Mouse (Mus musculus) c-Kit-positive CD71-positive TER-119-positive erythroid progenitor cells, embryonic 14.5 days (primary cell): ENCODE results near the gene Topbp1.

Source experiments
- DNase-seq: peaks from one replicate; pipeline ENCODE4 v3.0.0-alpha.2; 2013; ENCODE audit warnings: low spot score

The Topbp1 gene

DNA sequence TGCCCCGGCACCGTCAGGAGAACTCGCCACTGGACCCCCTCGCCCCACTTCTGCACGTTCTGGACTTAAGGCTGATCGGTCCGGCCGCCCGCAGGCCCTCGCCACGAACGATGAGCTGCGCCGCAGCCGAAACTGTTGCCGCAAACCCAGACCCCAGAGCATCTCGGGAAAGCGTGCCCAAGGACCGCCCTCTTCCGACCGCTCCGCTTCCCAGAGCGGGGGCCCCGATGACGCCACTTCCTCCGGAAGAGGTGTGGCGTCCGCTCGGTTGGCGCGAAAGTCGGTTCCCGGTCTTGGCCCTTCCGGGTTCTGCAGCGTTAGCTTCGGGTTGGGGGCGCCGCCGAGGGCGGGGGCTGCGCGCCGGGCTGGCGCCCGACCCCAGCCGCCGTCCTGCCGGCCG is at the start of gene Topbp1, which contains the start of gene 1300017J02Rik:
TSS of gene Topbp1 (plus strand) at position 289 of the 400 bp plus-strand sequence.
TSS of gene 1300017J02Rik (minus strand) at position 156 of the 400 bp plus-strand sequence.
- peak; percentile 91 for DNase-seq

DNA sequence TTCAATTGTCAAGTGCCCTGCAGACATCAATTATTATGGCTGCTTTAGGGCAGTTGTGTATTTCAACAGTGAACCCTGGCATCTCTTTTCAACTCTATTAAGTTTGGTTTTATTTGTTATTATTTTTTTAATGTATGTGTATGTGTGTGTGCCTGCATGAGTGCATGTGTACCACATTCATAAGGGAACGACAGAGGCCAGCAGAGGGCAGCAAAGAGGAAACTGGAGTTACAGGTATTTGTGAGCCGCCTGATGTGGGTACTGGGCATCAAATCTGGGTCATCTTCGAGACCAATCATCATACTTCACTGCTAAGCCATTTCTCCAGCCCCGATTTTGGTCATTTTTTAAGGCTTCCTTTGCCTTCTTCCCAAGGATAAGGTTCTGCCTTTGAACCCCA is 39.2 kb upstream of the Topbp1 start:
- DNase-seq = no peak

DNA sequence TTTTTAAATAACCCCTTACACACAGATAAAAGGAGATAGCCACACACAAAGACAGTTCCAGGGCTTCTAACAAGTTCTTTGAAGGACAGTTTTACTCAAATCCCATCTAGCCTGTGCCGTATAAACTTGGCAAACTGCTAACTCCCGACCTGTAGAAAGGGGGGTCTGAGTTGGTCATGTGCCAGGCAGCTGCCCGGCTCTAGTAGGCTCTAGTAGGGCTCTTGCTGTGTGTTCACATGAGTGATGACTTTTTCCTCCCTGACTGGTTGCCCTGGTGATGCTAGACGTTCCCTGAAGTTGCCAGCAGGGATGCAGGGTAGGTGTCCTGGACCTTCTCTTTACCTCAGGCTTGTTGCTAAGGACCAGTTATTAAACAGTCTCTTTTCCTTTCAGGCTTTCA is 33.9 kb upstream of the Topbp1 start:
- no peak for DNase-seq

DNA sequence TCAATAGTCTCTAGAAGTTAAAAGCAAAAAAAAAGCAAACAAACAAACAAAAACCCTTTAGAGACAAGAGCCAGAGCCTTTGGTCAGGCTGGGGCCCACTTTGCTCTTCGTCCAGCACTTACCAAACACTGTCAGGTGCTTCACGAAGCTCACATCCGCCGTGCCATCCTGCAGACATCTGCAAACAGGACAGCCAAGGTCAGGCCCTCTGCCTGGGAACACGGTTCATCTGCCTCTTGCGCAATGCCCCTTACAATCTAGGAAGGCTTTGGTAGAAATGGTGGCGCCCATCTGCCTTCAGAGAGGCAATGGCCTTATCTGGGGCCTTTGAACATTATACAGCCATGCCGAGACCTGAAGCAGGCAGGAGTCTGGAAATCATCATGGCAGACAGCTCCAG is 30.2 kb upstream of the Topbp1 start:
- DNase-seq = no peak

DNA sequence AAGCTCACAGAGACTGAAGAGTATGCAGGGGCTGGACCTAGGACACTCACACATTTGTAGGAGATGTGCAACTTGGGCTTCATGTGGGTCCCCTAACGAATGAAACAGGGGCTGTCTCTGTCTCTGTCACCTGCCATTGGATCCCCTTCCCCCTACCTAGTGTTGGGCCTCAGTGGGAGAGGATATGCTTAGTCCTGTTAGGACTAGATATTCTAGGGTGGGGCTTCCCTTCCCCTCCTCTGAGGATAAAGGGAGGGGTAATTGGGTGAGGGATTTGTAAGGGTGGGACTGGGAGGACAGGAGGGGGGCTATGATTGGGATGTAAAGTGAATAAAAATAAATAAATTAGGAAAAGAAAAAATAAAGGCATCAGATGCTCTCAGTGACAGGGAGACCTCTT is 29.3 kb upstream of the Topbp1 start:
- DNase-seq = no peak

DNA sequence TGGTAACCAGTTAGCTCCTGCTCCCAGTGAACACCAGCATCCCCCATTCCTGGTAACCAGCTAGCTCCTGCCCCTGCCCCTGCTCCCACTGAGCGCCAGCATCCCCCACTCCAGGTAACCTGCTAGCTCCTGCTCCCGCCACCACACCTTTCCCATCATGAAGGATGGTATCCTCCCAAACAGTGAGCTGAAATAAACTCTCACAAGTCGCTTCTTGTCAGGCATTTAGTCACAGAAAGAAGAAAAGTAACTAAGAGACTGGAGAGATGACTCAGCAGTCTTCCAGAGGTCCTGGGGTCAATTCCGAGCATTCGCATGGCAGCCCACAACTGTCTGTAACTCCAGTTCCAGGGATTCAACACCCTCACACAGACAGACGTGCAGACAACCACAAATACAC is 28.1 kb upstream of the Topbp1 start:
- no peak for DNase-seq

DNA sequence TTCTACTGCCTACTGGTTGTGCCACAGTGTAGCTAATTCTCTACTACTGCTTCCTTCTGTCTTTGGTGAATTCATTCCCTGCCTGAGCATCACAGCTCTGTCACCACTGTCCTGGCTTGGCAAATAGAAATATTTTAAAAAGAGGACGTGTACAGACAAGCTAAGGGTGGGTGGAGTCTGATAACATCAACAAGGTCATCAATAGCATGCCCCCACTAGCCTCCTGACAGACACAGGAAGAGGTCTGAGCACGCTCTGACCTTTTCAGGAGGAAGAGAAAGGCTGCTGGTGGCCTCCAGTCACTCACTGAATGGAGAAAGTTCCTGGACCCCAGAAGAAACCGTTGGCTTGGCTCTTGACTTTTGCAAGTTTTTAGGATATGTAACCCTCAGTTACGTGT is 18.6 kb upstream of the Topbp1 start:
- no peak for DNase-seq

DNA sequence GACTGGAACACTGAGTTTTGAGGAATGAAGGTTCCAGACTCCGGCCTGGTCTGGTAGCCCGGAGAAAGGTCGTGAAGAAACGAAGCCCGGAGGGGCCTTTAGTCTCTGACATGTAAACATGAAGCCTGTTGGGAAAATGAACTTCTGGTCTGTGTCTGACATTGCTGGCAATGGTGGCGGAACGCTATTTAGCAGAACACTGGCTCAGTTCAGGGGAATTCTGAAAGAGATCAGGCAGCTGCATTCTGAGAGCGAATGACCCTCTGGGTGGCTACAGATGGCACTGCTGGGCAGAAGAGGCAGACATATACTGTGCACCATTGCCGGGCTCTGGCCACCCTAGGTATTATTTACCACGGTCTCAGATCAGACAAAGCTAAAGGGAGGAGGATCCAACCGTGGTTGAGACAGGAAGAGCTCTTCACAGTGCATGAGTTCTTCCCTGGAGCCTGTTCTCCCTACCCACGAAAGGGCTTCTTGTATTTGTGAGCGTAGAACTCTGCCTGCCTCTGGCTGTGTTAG is 18.1 kb upstream of the Topbp1 start:
- DNase-seq = no peak

DNA sequence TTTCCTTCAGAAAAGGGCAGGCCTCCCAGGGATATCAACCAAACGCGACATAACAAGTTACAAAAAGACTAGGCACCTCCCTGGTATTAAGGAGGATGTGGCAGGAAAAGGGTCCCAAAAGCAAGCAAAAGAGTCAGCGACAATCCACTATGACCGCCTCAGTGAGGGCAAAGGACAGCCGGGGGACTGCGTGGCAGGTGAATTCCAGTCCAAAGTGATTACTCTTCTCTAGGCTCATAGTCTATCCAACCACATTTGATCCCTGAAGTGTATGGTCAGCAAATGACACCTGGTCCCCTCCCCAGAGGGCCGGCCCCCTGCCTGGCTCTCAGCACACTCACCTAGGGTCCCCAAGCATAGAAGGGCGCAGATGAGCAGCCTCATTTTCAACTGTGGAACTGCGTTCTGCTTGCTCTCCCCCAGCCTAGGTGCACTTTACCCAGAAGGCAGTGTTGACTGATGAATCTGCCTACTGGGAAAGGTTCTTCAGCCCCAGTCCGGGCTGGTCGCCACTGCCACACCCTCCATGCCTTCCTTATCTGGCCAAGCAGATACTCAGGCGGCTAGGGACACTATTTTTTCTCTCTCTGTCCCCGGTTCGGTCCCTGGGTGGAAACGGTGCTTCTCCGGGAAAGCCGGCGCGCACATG is 17.1 kb upstream of the Topbp1 start:
- DNase-seq = peak; percentile 87

DNA sequence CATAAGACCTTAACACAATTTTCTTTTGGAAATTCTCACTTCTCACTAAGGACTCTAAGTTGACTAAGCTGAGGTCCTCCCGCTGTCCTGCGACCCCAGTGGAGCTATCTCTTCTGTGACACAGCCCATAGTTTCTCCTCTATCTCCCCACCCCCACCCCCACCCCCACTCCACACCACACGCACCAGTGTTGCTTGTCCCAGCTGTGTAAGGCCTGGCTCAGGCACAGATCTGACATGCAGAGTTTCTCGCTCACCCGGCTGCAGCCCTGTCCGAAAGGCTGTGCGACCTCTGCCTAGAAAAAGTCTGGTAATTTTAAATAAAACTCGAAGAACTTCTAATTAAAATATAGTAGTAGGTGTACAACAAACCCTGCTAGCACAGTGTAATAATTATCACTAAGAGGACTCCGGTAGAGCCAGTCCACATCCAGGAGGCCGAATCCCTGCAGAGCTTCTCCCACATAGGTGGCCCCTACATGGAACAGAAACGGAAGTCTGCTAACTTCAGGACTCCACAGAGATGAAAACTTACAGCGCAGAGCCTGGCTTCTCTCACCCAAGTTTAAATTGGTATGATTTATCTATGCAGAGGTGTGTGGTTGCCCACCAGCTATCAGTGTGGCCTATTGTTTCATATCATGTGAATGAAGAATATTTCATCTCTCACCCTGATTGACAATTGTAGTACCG is 16.4 kb upstream of the Topbp1 start:
- no peak for DNase-seq

DNA sequence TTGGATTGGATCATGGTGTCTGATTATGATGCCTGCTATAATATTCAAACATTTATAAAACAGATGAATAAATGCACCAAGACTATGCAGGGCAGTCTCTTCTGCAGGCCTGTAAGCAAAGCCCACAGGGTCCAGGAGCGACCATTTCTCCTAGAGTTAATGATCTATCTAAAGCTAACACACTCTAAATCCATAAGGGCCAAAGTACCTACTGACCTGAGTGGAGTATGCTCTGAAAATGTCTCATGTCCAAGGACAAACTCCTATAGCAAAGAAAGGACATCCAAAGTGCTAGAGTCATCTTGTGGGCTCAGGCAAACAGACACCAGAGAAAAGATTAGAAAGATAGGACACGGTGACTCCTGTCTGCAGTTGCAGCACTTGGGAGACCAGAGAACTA is 10.5 kb upstream of the Topbp1 start:
- no peak for DNase-seq

DNA sequence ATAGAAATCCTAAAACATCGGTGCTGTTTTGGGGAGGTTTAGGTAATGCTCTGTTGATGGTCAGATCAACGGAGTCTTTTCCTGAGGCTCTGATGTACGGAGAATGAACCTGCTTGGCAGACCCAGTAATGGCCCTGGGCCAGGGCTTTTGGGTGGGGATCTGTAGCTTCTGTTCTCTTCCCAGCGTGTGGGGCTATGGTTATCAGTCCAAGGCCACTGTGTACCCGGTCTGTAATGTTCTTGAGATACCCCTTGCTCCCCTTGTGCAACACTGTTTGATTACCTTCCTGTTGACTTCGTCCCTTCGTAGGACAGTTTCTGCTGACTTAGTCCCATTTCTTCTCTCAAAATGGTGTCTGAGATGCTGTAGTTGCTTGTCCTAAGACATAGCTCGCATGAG is 3.9 kb upstream of the Topbp1 start:
- DNase-seq = no peak

DNA sequence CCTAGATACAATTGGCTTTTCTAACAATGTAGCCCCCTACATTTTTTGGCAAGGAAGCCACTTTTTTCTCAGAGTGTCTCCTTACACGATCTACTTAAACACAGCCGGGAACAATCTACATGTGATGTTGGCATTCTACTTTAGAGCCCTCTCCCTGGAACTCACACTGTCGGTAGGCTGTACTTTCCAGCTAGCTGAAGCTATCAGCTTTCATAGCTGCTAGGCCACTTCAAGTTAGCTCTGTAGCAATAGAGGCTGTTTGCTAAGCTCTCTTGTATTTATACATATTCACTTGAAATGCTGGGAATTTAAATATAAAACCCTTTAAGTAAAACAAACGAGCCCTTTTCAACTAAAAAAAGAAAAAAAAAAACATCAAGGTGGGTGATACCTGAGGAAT is 2.8 kb upstream of the Topbp1 start:
- no peak for DNase-seq

DNA sequence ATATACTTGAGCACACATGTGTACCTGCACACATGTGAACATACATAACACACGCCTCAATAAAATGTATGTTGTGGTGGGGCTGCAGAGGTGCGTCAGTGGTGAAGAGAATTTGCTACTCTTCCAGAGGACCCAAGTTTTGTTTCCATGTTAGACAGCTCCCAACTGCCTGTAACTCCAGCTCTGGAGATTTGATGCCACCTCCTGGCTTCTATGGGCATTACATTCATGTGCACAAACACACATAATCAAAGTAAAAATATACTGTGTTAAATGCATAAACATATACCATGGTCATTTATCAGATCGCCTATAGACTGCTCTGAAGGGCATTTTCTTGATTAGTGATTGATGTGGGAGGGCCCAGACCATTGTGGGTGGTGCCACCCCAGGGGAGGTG is 2.3 kb upstream of the Topbp1 start:
- peak; percentile 74 for DNase-seq

DNA sequence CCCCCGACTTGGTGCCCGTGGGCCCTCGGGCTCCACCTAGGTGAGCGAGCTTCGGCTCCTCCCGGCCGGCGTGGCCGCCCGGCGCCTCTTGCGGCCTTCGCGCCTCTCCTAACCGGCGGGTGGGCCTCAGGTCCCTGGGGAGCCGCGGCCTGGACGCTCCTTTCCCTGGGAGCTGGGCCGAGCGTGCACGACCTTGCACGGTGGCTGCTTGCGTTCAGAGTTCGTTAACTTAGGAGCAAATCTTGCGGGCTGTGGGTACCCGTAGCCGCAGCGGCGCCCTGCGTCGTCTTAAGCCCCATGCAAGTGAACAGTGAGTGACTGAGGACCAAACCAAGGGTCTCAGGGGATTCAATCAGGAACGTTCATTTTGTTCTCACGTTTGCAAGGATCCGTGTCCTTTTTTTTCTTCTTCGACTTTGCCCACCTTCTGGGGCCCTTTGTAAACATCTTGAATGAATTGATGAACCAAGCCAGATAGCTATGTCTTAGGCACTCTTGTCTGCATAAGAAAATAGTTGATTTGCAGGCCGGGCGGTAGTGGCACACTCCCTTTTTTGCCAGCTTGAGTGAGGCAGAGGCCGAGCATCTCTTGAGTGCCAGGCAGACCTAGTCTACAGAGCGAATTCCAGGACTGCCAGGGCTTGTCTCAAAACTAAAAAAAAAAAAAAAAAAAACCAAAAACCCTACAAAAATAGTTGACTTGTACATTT is 472 bp downstream of the Topbp1 start:
- DNase-seq = peak; percentile 42

DNA sequence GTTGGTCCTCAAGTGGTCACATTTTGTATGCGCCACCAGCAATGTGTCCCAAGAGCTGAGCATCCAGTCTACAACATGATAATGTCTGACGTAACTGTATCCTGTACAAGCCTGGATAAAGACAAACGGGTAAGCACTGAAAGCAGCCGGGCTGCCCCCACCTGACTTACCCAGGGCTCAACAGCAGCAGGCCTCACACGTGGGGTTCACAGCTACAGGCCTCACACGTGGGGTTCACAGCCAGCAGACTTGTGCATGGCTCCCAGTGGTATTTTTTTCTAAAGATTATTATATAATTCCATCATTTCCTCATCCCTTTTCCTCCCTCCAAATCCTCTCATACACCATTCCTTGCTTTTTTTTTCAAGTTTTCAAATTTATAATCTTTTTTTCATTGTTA is 4.8 kb downstream of the Topbp1 start:
- no peak for DNase-seq

DNA sequence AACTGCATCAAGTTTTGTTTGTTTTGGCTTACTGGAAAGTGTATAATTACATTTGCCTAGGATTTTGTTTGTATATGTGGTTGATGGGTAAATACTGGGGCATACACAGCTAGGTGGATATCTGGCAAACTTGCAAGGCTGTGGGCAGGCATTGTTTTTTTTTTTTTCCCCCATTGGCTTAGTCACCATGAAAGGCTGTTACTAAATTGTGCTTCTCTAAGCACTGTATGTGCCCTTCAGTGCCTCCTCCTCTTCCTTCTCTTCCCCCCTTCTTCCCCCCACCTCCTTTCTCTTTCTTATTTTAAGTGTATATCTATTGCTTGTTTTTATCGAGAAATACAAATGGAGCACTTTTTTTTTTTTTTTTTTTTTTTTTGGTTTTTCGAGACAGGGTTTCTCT is 19.7 kb downstream of the Topbp1 start:
- no peak for DNase-seq

DNA sequence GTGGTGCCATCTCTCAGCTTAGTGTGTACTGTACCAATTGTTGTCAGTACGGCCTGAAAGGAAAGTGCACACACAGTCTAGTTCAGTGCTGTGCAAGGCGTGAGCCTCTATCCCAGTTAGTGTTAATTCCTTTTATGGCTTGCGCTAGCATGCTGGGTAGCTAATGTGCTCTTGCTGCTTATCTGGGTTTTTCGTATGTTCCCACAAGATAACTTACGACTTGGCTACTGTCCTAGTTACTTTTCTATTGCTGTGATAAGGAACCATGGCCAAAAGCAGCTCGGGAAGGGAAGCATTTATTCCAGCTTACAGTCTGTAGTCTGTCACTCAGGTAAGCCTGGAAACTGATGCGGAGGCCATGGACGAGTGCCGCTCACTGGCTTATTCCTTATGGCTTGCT is 21.4 kb downstream of the Topbp1 start:
- peak; percentile 84 for DNase-seq

DNA sequence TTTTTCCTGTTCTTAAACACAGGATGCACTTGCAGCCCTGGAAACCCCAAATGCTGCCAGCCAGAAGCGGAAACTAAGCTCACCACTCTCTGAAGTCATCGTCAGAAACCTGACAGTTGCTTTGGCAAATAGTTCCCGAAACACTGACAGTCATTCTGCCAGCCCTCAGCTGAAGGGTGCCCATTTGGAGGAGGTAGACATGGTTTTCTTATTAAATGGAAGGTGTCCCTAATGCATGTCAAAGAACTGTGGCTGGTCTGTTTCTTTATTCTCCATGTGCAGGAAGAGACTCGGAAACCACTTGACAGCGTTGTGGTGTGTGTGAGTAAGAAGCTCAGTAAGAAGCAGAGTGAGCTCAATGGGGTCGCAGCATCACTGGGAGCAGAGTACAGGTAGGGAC is 27.6 kb downstream of the Topbp1 start:
- DNase-seq = no peak

DNA sequence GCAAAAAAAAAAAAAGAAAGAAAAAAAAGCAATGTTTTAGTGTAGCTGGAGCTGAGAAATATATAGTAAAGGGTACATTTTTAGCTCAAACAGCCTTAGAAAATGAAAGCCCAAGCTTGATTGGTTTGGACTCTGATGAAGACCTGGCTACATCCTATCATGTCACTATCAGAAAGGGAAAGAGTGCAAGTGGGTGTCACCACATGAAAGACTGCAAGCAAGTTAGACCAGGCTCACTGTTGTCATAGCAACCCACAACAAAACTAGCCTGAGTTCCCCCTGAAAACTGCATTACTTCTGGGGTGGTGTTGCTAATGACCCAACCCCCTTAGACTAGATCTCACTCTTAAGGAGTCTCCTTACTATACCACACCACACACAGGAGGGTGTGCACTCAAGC is 31.9 kb downstream of the Topbp1 start:
- DNase-seq = no peak

DNA sequence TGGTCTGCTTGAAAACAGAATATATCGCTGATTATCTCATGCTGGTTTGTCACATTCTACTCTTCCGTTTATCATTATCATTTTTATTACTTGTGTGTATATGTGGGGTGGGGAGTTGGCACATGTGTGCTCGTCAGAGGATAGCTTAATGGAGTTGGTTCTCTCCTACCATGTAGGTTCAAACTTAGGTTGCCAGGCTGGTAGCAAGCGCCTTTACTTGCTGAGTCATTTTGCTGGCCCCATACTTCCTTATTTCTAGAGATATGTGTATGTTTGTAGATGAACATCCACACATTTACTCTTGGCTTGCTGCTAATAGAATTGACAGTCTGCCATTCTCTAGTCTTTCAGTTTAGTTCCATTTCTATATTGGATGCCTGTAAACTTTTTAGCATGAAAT is 42.0 kb downstream of the Topbp1 start:
- no peak for DNase-seq

DNA sequence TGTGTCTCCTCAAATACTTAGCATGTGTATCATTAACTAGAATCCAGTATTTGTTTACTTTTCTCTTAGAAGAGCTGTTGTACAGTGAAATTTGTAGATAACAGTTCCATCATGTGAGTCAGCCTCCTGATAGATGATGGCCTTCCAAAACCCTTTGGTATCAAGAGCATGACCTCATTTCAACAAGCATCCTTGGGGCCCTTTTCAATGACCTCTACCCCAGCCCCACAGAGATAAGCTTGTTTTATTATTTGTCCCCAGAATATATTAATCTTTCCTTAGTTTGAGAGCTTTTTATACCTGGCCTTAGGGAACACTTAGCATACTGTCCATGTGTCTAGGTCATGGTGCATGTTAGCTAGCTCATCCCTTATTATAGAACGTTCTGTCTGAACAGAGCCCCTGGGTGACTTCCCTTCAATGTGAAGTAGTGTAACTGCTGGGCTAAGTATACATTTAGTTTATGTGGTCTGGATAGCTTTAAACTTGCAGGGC is 43.0 kb downstream of the Topbp1 start:
- no peak for DNase-seq

DNA sequence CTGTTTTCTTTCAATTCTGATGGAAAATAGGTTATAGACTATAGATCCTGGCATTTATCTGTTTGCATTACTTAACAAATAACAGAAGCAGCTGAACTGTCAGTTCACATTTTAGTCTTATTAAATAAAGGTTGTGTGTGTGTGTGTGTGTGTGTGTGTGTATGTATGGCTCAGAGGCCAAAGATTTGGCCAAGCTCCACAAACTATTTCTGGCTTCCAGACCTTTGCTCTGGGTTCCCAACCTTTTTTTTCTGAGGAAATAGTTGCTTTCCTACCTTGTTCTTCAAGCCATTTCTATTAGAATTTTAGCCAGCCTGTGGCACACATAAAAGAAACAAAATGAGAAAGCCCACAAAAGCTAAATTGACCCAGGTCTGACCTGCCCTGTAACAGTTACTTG is 43.8 kb downstream of the Topbp1 start:
- no peak for DNase-seq
